Mouse (Mus musculus): Measurements from ENCODE around the gene Pop5.

DNA sequence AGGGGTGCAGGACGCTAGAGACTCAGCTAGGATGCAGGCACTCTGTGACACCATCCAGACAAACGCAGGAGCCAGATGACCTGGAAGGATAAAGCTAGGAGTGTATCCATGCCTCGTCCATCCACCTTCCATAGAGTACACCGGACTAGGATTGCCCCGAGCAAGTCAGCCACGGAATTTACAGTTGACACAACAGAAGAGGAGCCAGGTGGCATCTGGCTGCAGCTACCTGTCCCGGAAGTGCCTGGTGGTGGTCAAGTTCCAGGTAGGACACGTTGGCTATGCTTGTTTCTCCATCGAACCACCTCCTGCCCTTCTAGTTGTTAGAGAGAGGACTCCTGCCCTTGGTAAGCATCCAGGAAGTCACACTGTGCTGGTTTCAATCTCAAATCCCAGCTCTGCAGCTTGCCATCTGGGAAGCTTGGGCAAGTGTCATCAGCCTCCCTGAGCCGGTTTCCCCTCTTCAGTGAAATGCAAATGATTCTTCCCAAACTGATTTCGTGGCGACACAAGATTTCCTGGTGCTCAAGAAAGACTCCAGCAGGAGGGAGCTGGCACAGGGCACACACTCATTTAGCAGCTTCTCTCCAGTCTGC is 40.9 kb upstream of the Pop5 start:
- no peak for TF ChIP-seq POLR2A (IDR thresholded peaks at IDR 0.05; ENCODE audit: low read depth, low read length)
- no peak for TF ChIP-seq CTCF (IDR thresholded peaks at IDR 0.05; ENCODE audit: extremely low read depth, insufficient read length, insufficient replicate concordance, low read depth, low read length)
